Mouse (Mus musculus) MEL (cell line): ENCODE data around the gene Slc26a10. TPM values are rescaled to one million over a fixed set of nuclear protein-coding genes. Genes with fewer than 3 reads are reported as not detected.

Experiments
- DNase-seq: peaks from one replicate; pipeline ENCODE4 v3.0.0; 2011; ENCODE audit warnings: low read depth, low spot score
- H3K27ac ChIP-seq: 2 replicates; pipeline ENCODE4 v1.5.1; 2012; ENCODE audit warnings: low read depth, mild to moderate bottlenecking, control low read depth, low read length, moderate library complexity; ENCODE audit not compliant: control insufficient read depth
- H3K27me3 ChIP-seq, 2 experiments: fragments of 150-350 bp in 1 of 2; sonication (generic) in 1 of 2; 2 replicates each; pipeline ENCODE4 v1.6.1; 2012; ENCODE audit warnings: low read length in 2 of 2, mild to moderate bottlenecking in 2 of 2, improper control_type of control experiment in 1 of 2, moderate library complexity in 1 of 2; ENCODE audit not compliant: insufficient read depth in 2 of 2, control insufficient read depth in 1 of 2
- H3K36me3 ChIP-seq, 2 experiments: 2 replicates each; pipeline ENCODE4 v1.6.1; 2012 to 2014; ENCODE audit warnings: low read length in 2 of 2, improper control_type of control experiment in 1 of 2, inconsistent platforms in 1 of 2, mild to moderate bottlenecking in 1 of 2; ENCODE audit not compliant: insufficient read depth in 2 of 2, control insufficient read depth in 1 of 2
- H3K4me1 ChIP-seq, 2 experiments: fragments of 150-350 bp in 1 of 2; sonication (generic) in 1 of 2; 2 replicates each; pipeline ENCODE4 v1.6.1; 2012; ENCODE audit warnings: low read length in 2 of 2, improper control_type of control experiment in 1 of 2, mild to moderate bottlenecking in 1 of 2; ENCODE audit not compliant: insufficient read depth in 2 of 2, control insufficient read depth in 1 of 2
- H3K4me3 ChIP-seq, 2 experiments: fragments of 150-350 bp in 1 of 2; sonication (generic) in 1 of 2; 2 replicates each; pipeline ENCODE4 v1.5.1; 2012; ENCODE audit warnings: low read depth in 2 of 2, low read length in 2 of 2, mild to moderate bottlenecking in 2 of 2, moderate library complexity in 2 of 2, control low read depth in 1 of 2, improper control_type of control experiment in 1 of 2; ENCODE audit not compliant: control insufficient read depth in 1 of 2, insufficient read depth in 1 of 2
- H3K79me2 ChIP-seq: 2 replicates; pipeline ENCODE4 v1.6.1; 2012; ENCODE audit warnings: mild to moderate bottlenecking, low read length, moderate library complexity; ENCODE audit not compliant: control insufficient read depth, poor library complexity, insufficient read depth
- H3K9ac ChIP-seq: 2 replicates; pipeline ENCODE4 v1.6.1; 2012; ENCODE audit warnings: low read depth, mild to moderate bottlenecking, control low read depth, low read length, moderate library complexity; ENCODE audit not compliant: control insufficient read depth, poor library complexity, severe bottlenecking
- H3K9me3 ChIP-seq: fragments of 150-350 bp; sonication (generic); replicated peaks from 2 replicates; pipeline ENCODE4 v1.6.1; 2012; ENCODE audit warnings: mild to moderate bottlenecking, low read length, improper control_type of control experiment, moderate library complexity; ENCODE audit not compliant: insufficient read depth
- CTCF ChIP-seq, 3 experiments: IDR thresholded peaks in 2 of 3; conservative IDR thresholded peaks in 1 of 3; 2 replicates each; pipeline ENCODE4 v1.5.1; 2011 to 2012; ENCODE audit warnings: low read length in 3 of 3, low read depth in 2 of 3, mild to moderate bottlenecking in 2 of 3, improper control_type of control experiment in 1 of 3, inconsistent platforms in 1 of 3, mixed read lengths in 1 of 3, moderate library complexity in 1 of 3; ENCODE audit not compliant: control insufficient read depth in 1 of 3, insufficient read depth in 1 of 3, poor library complexity in 1 of 3, severe bottlenecking in 1 of 3
- E2F4 ChIP-seq: IDR thresholded peaks from 2 replicates; pipeline ENCODE4 v1.6.1; 2011; ENCODE audit warnings: low read depth, low read length, improper control_type of control experiment, borderline replicate concordance
- EP300 ChIP-seq, 2 experiments: IDR thresholded peaks; 2 replicates each; pipeline ENCODE4 v1.6.1; 2011; ENCODE audit warnings: improper control_type of control experiment in 2 of 2, low read length in 2 of 2, low read depth in 1 of 2, mild to moderate bottlenecking in 1 of 2
- GABPA ChIP-seq: IDR thresholded peaks from 2 replicates; pipeline ENCODE4 v1.6.1; 2012; ENCODE audit warnings: low read depth, mild to moderate bottlenecking, inconsistent platforms, low read length, improper control_type of control experiment, moderate library complexity
- GATA1 ChIP-seq: IDR thresholded peaks from 2 replicates; pipeline ENCODE4 v1.6.1; 2011; ENCODE audit warnings: low read depth, low read length, improper control_type of control experiment
- HCFC1 ChIP-seq: IDR thresholded peaks from 2 replicates; pipeline ENCODE4 v1.6.1; 2012; ENCODE audit warnings: low read depth, mild to moderate bottlenecking, inconsistent platforms, low read length, improper control_type of control experiment, moderate library complexity
- JUND ChIP-seq: IDR thresholded peaks from 2 replicates; pipeline ENCODE4 v1.6.1; 2011; ENCODE audit warnings: low read depth, mild to moderate bottlenecking, improper control_type of control experiment, low read length
- KAT2A ChIP-seq: conservative IDR thresholded peaks from 2 replicates; pipeline ENCODE4 v1.6.1; 2012; ENCODE audit warnings: low read depth, low read length, improper control_type of control experiment, inconsistent platforms
- MAFK ChIP-seq: IDR thresholded peaks from 2 replicates; pipeline ENCODE4 v1.6.1; 2011; ENCODE audit warnings: low read depth, mild to moderate bottlenecking, low read length, improper control_type of control experiment, borderline replicate concordance
- MYB ChIP-seq: IDR thresholded peaks from 2 replicates; pipeline ENCODE4 v1.6.1; 2011; ENCODE audit warnings: mild to moderate bottlenecking, low read depth, low read length, improper control_type of control experiment
- NRF1 ChIP-seq: IDR thresholded peaks from 2 replicates; pipeline ENCODE4 v1.6.1; 2014; ENCODE audit warnings: low read depth, mild to moderate bottlenecking, inconsistent platforms, low read length, improper control_type of control experiment, moderate library complexity; ENCODE audit not compliant: poor library complexity, insufficient read depth, severe bottlenecking
- POLR2A ChIP-seq, 2 experiments: IDR thresholded peaks; 2 replicates each; pipeline ENCODE4 v1.6.1; 2011 to 2012; ENCODE audit warnings: low read length in 2 of 2, mild to moderate bottlenecking in 2 of 2, control low read depth in 1 of 2, improper control_type of control experiment in 1 of 2, low read depth in 1 of 2, moderate library complexity in 1 of 2; ENCODE audit not compliant: control insufficient read depth in 1 of 2, insufficient read depth in 1 of 2, poor library complexity in 1 of 2
- RAD21 ChIP-seq: IDR thresholded peaks from 2 replicates; pipeline ENCODE4 v1.6.1; 2011; ENCODE audit warnings: mild to moderate bottlenecking, low read depth, low read length, improper control_type of control experiment
- RCOR1 ChIP-seq: IDR thresholded peaks from 2 replicates; pipeline ENCODE4 v1.6.1; 2012; ENCODE audit warnings: low read depth, mild to moderate bottlenecking, inconsistent platforms, low read length, improper control_type of control experiment
- SMC3 ChIP-seq: IDR thresholded peaks from 2 replicates; pipeline ENCODE4 v1.6.1; 2011; ENCODE audit warnings: low read depth, low read length, improper control_type of control experiment
- TBP ChIP-seq: IDR thresholded peaks from 2 replicates; pipeline ENCODE4 v1.8.0; 2011; ENCODE audit warnings: low read depth, low read length, improper control_type of control experiment
- UBTF ChIP-seq: IDR thresholded peaks from 2 replicates; pipeline ENCODE4 v1.6.1; 2012; ENCODE audit warnings: low read depth, mild to moderate bottlenecking, inconsistent platforms, low read length, improper control_type of control experiment, moderate library complexity, borderline replicate concordance; ENCODE audit not compliant: insufficient read depth
- ZC3H11A ChIP-seq: IDR thresholded peaks from 2 replicates; pipeline ENCODE4 v1.6.1; 2012; ENCODE audit warnings: low read depth, mild to moderate bottlenecking, inconsistent platforms, low read length, improper control_type of control experiment
- ZMIZ1 ChIP-seq: IDR thresholded peaks from 2 replicates; pipeline ENCODE4 v1.6.1; 2012; ENCODE audit warnings: low read depth, mild to moderate bottlenecking, inconsistent platforms, low read length, improper control_type of control experiment, moderate library complexity
- polyA plus RNA-seq, 2 experiments: library from polyadenylated mRNA; stranded (reverse) in 1 of 2; unstranded in 1 of 2; fragments of >175 nt in 1 of 2; fragments of >200 nt in 1 of 2; gene quantifications; 2 replicates each; pipeline versions ENCODE4 v1.2.1 to v1.2.4; 2012; ENCODE audit warnings: low replicate concordance in 2 of 2, low read depth in 1 of 2; ENCODE audit not compliant: insufficient read length in 2 of 2, insufficient read depth in 1 of 2, missing spikeins in 1 of 2
- total RNA-seq: library from RNA; depleted of rRNA; stranded (reverse); fragments of 300-350 nt; gene quantifications from 2 replicates; pipeline ENCODE4 v1.2.3, GENCODE M21; 2012

The Slc26a10 gene
- total and polyA plus RNA-seq, 3 experiments, result 1.1 to 1.3 TPM; not detected in 1

DNA sequence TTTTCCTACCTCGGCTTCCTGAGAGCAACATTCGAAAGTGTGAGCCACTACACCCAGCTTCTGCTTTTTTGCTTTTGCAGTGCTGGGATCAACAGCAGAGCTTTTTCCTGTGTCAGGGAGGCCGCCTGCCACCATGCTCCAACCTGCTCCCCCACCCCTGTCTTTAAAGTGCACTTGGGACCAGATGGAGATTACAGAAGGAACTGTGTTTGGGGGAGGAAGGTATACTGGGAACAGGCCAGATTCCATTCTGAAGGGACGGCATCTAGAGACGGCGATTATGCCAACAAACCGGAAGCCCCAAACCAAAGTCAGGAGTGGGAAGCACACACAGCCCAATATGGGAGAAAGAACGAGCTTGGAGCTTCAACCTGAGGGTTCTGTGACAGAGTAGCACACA lies 46.7 kb upstream of the Slc26a10 start:
- no peak for DNase-seq
- Histone ChIP-seq H3K27me3 (no peaks in the 10 kb centered on the region), H3K9ac (no peak overlapping the region), H3K4me3 (no peak overlapping the region), H3K27ac (no peak overlapping the region), H3K9me3 (no peaks in the 10 kb centered on the region), H3K4me1 (peaks cover 0 to 7% of the 10 kb centered on the region in 2 experiments; a peak in 1 of 4 replicates), H3K36me3 (no peaks in the 10 kb centered on the region), H3K79me2 (no peaks in the 10 kb centered on the region)
- TF ChIP-seq TBP (no peak), EP300 (IDR thresholded peaks at IDR 0.05; ENCODE audit: low read depth in 1 of 2, low read length in 2 of 2) (no peak), GATA1 (no peak), MAFK (no peak), E2F4 (no peak), NRF1 (no peak), HCFC1 (no peak), GABPA (no peak)

DNA sequence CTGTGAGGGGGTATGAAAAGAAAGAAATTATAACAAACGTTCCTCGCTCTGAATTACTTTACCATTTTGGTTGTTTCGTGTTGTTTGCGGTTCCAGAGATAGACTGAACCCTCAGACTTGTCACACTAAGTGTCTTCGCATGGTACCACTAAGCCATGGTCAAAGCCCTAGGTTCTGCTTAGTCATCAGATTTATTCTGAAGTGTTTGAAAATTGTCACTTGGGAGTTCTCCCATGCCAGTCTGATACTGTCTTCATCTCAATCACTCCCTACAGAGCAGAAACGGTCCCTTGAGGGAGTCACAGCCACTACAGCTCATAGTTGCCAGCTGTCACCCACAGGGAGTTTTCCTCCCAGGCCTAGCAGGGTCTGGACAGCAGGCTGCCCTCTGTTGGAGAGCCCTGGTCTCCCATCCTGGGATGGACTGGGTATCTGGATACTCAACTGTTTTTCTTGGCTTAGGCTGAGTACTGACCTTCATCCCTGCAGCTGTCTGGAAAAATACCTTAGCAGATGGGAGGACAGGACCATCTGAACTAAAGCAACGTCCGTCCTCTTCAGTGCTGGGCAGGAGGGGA lies 46.0 kb upstream of the Slc26a10 start:
- Histone ChIP-seq H3K9ac (no peak overlapping the region), H3K27me3 (no peaks in the 10 kb centered on the region), H3K9me3 (no peaks in the 10 kb centered on the region), H3K4me3 (no peak overlapping the region), H3K36me3 (no peaks in the 10 kb centered on the region), H3K27ac (no peak overlapping the region), H3K79me2 (no peaks in the 10 kb centered on the region), H3K4me1 (peaks cover 0 to 7% of the 10 kb centered on the region in 2 experiments; a peak in 1 of 4 replicates)
- DNase-seq, result no peak
- no peak for TF ChIP-seq RCOR1
- no peak for TF ChIP-seq POLR2A (IDR thresholded peaks at IDR 0.05; ENCODE audit: control insufficient read depth in 1 of 2, insufficient read depth in 1 of 2, low read depth in 1 of 2, low read length in 2 of 2, poor library complexity in 1 of 2)
- no peak for TF ChIP-seq MYB
- TF ChIP-seq CTCF (IDR thresholded peaks at IDR 0.05 in 2 of 3, conservative IDR thresholded peaks at IDR 0.05 in 1 of 3; ENCODE audit: control insufficient read depth in 1 of 3, insufficient read depth in 1 of 3, low read depth in 2 of 3, low read length in 3 of 3, poor library complexity in 1 of 3, severe bottlenecking in 1 of 3), result peak; percentile 23 to 48 (median 40); a peak in 4 of 6 replicates
- TF ChIP-seq EP300 (IDR thresholded peaks at IDR 0.05; ENCODE audit: low read depth in 1 of 2, low read length in 2 of 2), result no peak
- TF ChIP-seq MAFK, result 0 out of 2 replicates have a peak, but pooled peaks have one; percentile 60
- TF ChIP-seq ZMIZ1, result no peak
- TF ChIP-seq JUND, result no peak
- TF ChIP-seq ZC3H11A, result no peak
- no peak for TF ChIP-seq UBTF
- no peak for TF ChIP-seq KAT2A
- TF ChIP-seq SMC3, result peak; percentile 62
- TF ChIP-seq RAD21, result no peak; the same call in 1 of the 2 replicates
